ENCODE assay signal across 17 mouse cellular contexts in genomic region chr13:30221316-30221715, GRCm38 (mm10).
DNase-seq lines count a peak whose midpoint lies in the region; ATAC-seq and TF ChIP-seq lines count a peak whose summit lies in the region.
"Had no signal": no experiment of that assay in that cellular context is flagged by ENCODE, and none has a peak within 500 bp of the region (broad histone marks: within the 10 kb centered on the region; RNA-seq: fewer than 3 reads in every experiment).

No protein-coding gene starts in this region.

- H3K27ac ChIP-seq in intestine, embryonic 15.5 days: no peak overlapping the region
- H3K27ac ChIP-seq in intestine, postnatal 0 days (ENCODE audit: low read depth, low read length): no peak overlapping the region
- no peak overlapping the region for H3K27ac ChIP-seq in neural tube, embryonic 15.5 days (replicated peaks)
- H3K27ac ChIP-seq in intestine, embryonic 16.5 days (ENCODE audit: low read length): peak overlapping the region; percentile 23; the same call in 1 of the 2 replicates
- no peak overlapping the region for H3K27ac ChIP-seq in heart, embryonic 11.5 days (ENCODE audit: low read depth, low read length)
- H3K27ac ChIP-seq: hindbrain, embryonic 14.5 days; limb, embryonic 15.5 days; midbrain, embryonic 12.5 days; stomach, embryonic 15.5 days had no signal

- no peaks in the 10 kb centered on the region for H3K9me3 ChIP-seq in intestine, embryonic 15.5 days
- H3K9me3 ChIP-seq in intestine, postnatal 0 days (ENCODE audit: control insufficient read depth): no peaks in the 10 kb centered on the region
- H3K9me3 ChIP-seq in neural tube, embryonic 15.5 days (replicated peaks): no peaks in the 10 kb centered on the region
- H3K9me3 ChIP-seq in intestine, embryonic 16.5 days (ENCODE audit: control insufficient read depth, low read length): no peaks in the 10 kb centered on the region
- H3K9me3 ChIP-seq in heart, embryonic 11.5 days (replicated peaks; ENCODE audit: control insufficient read depth, low read length): no peaks in the 10 kb centered on the region
- H3K9me3 ChIP-seq: limb, embryonic 15.5 days; midbrain, embryonic 12.5 days; stomach, embryonic 15.5 days had no signal

- no peak overlapping the region for H3K4me3 ChIP-seq in intestine, embryonic 15.5 days (replicated peaks)
- H3K4me3 ChIP-seq in intestine, postnatal 0 days (ENCODE audit: low read depth, low read length): no peak overlapping the region
- no peak overlapping the region for H3K4me3 ChIP-seq in neural tube, embryonic 15.5 days (replicated peaks)
- H3K4me3 ChIP-seq in intestine, embryonic 16.5 days (ENCODE audit: low read length): no peak overlapping the region
- H3K4me3 ChIP-seq in heart, embryonic 11.5 days (ENCODE audit: low read depth, low read length): no peak overlapping the region
- H3K4me3 ChIP-seq: limb, embryonic 15.5 days; midbrain, embryonic 12.5 days; stomach, embryonic 15.5 days had no signal

- no peaks in the 10 kb centered on the region; the same call in 1 of the 2 replicates for H3K4me1 ChIP-seq in intestine, embryonic 15.5 days (replicated peaks)
- no peaks in the 10 kb centered on the region for H3K4me1 ChIP-seq in intestine, postnatal 0 days (replicated peaks; ENCODE audit: control insufficient read depth, insufficient read depth, low read length)
- no peaks in the 10 kb centered on the region for H3K4me1 ChIP-seq in neural tube, embryonic 15.5 days
- H3K4me1 ChIP-seq in intestine, embryonic 16.5 days (ENCODE audit: control insufficient read depth, insufficient read depth, low read length): peaks cover 3% of the 10 kb centered on the region; the same call in 1 of the 2 replicates
- H3K4me1 ChIP-seq in heart, embryonic 11.5 days (ENCODE audit: control insufficient read depth, insufficient read depth, low read length): peaks cover under 1% of the 10 kb centered on the region; the same call in 1 of the 2 replicates
- H3K4me1 ChIP-seq: limb, embryonic 15.5 days; stomach, embryonic 15.5 days had no signal

- no peak for TF ChIP-seq CTCF in intestine, postnatal 0 days (IDR thresholded peaks at IDR 0.05; ENCODE audit: low read depth)

- no peak overlapping the region for H3K4me2 ChIP-seq in intestine, embryonic 15.5 days (replicated peaks)
- no peak overlapping the region for H3K4me2 ChIP-seq in intestine, postnatal 0 days (replicated peaks; ENCODE audit: low read depth)
- no peak overlapping the region for H3K4me2 ChIP-seq in neural tube, embryonic 15.5 days
- no peak overlapping the region for H3K4me2 ChIP-seq in intestine, embryonic 16.5 days (ENCODE audit: low read depth, low read length)
- H3K4me2 ChIP-seq in heart, embryonic 11.5 days: no peak overlapping the region
- H3K4me2 ChIP-seq: hindbrain, embryonic 14.5 days; limb, embryonic 15.5 days; midbrain, embryonic 12.5 days; stomach, embryonic 15.5 days had no signal

- ATAC-seq in intestine, embryonic 15.5 days: 0 out of 2 replicates have a peak, but pooled peaks have one; percentile 20
- ATAC-seq in intestine, postnatal 0 days: no peak
- ATAC-seq in neural tube, embryonic 15.5 days (ENCODE audit: low FRiP score): no peak
- ATAC-seq in intestine, embryonic 16.5 days: no peak
- no peak for ATAC-seq in heart, embryonic 11.5 days (replicated peaks; ENCODE audit: insufficient number of reproducible peaks, low FRiP score, low TSS enrichment)

- H3K36me3 ChIP-seq in intestine, embryonic 15.5 days: no peaks in the 10 kb centered on the region
- H3K36me3 ChIP-seq in intestine, postnatal 0 days (ENCODE audit: control insufficient read depth, insufficient read depth): 0 out of 2 replicates have a peak, but pooled peaks cover 6% of the 10 kb centered on the region
- no peaks in the 10 kb centered on the region for H3K36me3 ChIP-seq in neural tube, embryonic 15.5 days
- H3K36me3 ChIP-seq in intestine, embryonic 16.5 days (ENCODE audit: control insufficient read depth, insufficient read depth, low read length): peaks cover 5% of the 10 kb centered on the region; the same call in 1 of the 2 replicates
- H3K36me3 ChIP-seq in heart, embryonic 11.5 days (ENCODE audit: control insufficient read depth, insufficient read depth, low read length): no peaks in the 10 kb centered on the region
- H3K36me3 ChIP-seq: limb, embryonic 15.5 days; midbrain, embryonic 12.5 days had no signal

- no peak overlapping the region for H3K9ac ChIP-seq in intestine, embryonic 15.5 days
- no peak overlapping the region for H3K9ac ChIP-seq in intestine, postnatal 0 days (ENCODE audit: low read depth, low read length)
- H3K9ac ChIP-seq in neural tube, embryonic 15.5 days (replicated peaks): no peak overlapping the region
- no peak overlapping the region for H3K9ac ChIP-seq in intestine, embryonic 16.5 days (ENCODE audit: low read depth, low read length)
- H3K9ac ChIP-seq in heart, embryonic 11.5 days (ENCODE audit: low read depth, low read length): no peak overlapping the region
- H3K9ac ChIP-seq: hindbrain, embryonic 14.5 days; limb, embryonic 15.5 days; midbrain, embryonic 12.5 days; stomach, embryonic 15.5 days had no signal

- no peaks in the 10 kb centered on the region for H3K27me3 ChIP-seq in intestine, embryonic 15.5 days (replicated peaks)
- H3K27me3 ChIP-seq in intestine, postnatal 0 days (replicated peaks; ENCODE audit: control insufficient read depth, insufficient read depth, low read length): no peaks in the 10 kb centered on the region
- H3K27me3 ChIP-seq in neural tube, embryonic 15.5 days (replicated peaks): no peaks in the 10 kb centered on the region; the same call in 1 of the 2 replicates
- no peaks in the 10 kb centered on the region for H3K27me3 ChIP-seq in intestine, embryonic 16.5 days (replicated peaks; ENCODE audit: control insufficient read depth, insufficient read depth, low read length)
- no peaks in the 10 kb centered on the region for H3K27me3 ChIP-seq in heart, embryonic 11.5 days (ENCODE audit: control insufficient read depth, insufficient read depth, low read length)
- H3K27me3 ChIP-seq: limb, embryonic 15.5 days; midbrain, embryonic 12.5 days; stomach, embryonic 15.5 days had no signal

- DNase-seq in neural tube, embryonic 10.5 days (ENCODE audit: extremely low spot score, low spot score): peak; percentile 18
- no peak for DNase-seq in retina, postnatal 1 day
- no peak for DNase-seq in thymus, postnatal 4 days
- DNase-seq: adrenal gland, postnatal 14 days; cerebellum, postnatal 14 days; kidney, adult 9 months; lung, adult 2 months; thymus, postnatal 25 days had no signal

- WGBS in intestine, embryonic 15.5 days: 29% methylated on average over 3 of the region's 3 CpGs
- WGBS in intestine, postnatal 0 days: 51% methylated on average over 3 of the region's 3 CpGs
- WGBS in neural tube, embryonic 15.5 days: 43% methylated on average over 3 of the region's 3 CpGs
- WGBS in intestine, embryonic 16.5 days: 37% methylated on average over 3 of the region's 3 CpGs
- 42% methylated on average over 3 of the region's 3 CpGs for WGBS in heart, embryonic 11.5 days (ENCODE audit: insufficient replicate concordance)
